Mouse (Mus musculus) megakaryocyte-erythroid progenitor cell, adult 5-6 weeks (primary cell): ENCODE results near the gene E130116L18Rik. TPM values are rescaled to one million over a fixed set of nuclear protein-coding genes. Genes with fewer than 3 reads are reported as not detected.
"Not testable (repeated sequence)": the region's sequence is repeated elsewhere in the genome, so short reads cannot be mapped to it uniquely, and the experiment has no call there.

Experiments used
- ATAC-seq: replicated peaks from 2 replicates; pipeline ENCODE4 v1.8.0; 2016; ENCODE audit warnings: mild to moderate bottlenecking, inconsistent platforms; ENCODE audit not compliant: severe bottlenecking, poor library complexity, low FRiP score, low TSS enrichment
- total RNA-seq, 2 experiments: library from RNA; stranded (forward) in 1 of 2; stranded (reverse) in 1 of 2; fragments of 200-1000, 215-1000 nt in 1 of 2; fragments of >200 nt in 1 of 2; fragmentation: Nextera tagmentation in 1 of 2; gene quantifications; 2 replicates each; pipeline ENCODE4 v1.2.3; 2014 to 2017

The E130116L18Rik gene
- total RNA-seq, 2 experiments from 2014 or later: not detected

- no peak for ATAC-seq
Observed at GRCm38 (mm10) chr5:25187727-25188126, 35.2 kb downstream of the E130116L18Rik start.

- ATAC-seq: no peak
Observed at GRCm38 (mm10) chr5:25184594-25184993, 38.4 kb downstream of the E130116L18Rik start.

DNA sequence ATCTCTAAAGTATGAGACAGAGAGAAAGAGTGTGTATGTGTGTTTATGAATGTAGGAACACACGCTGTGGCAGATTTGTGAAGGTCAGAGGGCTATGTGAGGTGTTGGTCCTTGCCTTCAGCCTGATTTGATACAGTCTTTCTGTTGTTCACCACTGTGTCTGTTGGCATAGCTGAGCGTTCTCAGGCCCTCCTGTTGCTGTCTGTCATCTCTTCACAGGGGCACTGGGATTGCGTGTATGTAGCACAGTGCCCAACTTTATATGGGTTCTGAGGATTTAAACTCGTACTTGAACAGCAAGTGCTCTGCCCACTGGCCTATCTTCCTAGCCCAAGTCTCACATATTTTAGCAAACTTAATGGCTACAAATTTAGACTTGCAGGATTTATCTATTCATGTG lies 39.4 kb downstream of the E130116L18Rik start:
- no peak for ATAC-seq

- no peak for ATAC-seq
Observed at GRCm38 (mm10) chr5:25181004-25181531, 41.9 kb downstream of the E130116L18Rik start, which contains the start of gene Galntl5. Gene Galntl5 (plus strand): TSS chr5:25181460.

DNA sequence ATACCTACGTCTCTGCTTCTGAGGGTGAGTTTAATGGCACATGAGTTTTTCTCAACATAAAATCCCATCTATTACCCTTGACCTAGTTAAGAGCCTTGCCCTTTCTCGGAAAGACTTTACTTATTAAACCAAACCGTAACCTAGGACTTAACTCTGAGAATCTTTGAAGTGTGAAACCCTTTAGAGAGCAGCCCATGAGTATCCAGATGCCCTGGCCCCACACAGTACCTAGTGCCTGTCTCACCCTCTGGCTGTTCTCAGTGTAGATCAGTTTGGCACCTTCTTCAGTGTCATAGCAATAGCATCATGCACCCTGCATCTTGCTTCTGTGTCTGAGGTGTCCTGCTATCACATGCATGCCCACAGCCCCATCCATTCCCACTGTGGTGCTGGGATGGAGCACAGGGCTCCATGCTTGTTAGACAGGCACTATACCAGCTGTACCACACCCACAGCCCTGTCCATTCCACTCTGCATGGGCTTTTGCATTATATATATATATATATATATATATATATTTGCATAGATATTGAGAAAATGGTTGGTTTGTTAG lies 42.9 kb downstream of the E130116L18Rik start:
- ATAC-seq: no peak

DNA sequence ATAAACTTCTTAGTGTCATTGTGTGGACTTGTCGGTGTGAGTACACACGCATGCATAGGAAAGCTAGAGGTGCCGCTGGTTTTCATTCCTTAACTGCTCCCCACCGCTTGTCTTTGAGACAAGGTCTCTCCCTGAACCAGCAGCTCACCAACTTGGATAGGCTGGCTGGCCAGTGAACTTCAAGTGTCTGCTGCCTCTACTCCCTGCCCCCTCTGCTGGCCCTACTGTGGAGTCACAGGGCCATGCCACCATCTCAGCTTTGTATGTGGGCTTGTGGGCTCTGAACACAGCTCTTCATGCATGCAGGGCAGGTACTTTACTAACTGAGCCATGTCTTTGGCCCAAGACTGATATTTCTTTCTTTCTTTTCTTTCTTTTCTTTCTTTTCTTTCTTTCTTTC lies 43.7 kb downstream of the E130116L18Rik start:
- no peak for ATAC-seq

DNA sequence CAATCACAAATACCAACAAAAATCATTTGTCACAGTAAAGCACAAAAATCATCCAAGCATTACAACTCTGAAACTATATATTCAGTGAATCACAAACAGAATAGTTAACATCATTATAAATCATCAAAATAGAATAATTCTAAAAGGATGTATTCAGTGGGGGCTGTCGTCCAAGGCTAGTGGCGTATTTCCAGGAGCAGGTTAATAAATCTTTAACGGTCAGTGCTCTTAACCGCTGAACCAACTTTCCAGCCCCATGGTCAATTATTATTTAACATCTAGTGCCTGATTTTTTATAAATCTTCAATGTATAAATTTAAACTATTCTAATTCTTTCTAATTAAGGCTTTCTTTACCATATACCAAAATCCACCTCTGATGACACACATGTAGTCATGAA lies 44.4 kb downstream of the E130116L18Rik start:
- ATAC-seq: not testable (repeated sequence)

- ATAC-seq: not testable (repeated sequence)
Observed at GRCm38 (mm10) chr5:25177937-25178336, 45.0 kb downstream of the E130116L18Rik start.

Other genes starting within 250 kb of the E130116L18Rik start
- gene Prkag2, start 122.5 kb downstream of the E130116L18Rik start, total RNA-seq (2014; fragmentation: Nextera tagmentation): 6.9 and 9.3 TPM in 2 replicates
- 9.1 and 13.3 TPM in 2 replicates for gene Prkag2, start 122.5 kb downstream of the E130116L18Rik start, total RNA-seq (2017)
- not detected in 2 replicates for gene Galntl5, start 41.7 kb downstream of the E130116L18Rik start, total RNA-seq (2014; fragmentation: Nextera tagmentation)
- gene Galntl5, start 41.7 kb downstream of the E130116L18Rik start, total RNA-seq (2017): not detected in 2 replicates
- gene Galnt11, start 1.2 kb downstream of the E130116L18Rik start, total RNA-seq (2014; fragmentation: Nextera tagmentation): 4.6 and 7.7 TPM in 2 replicates
- gene Galnt11, start 1.2 kb downstream of the E130116L18Rik start, total RNA-seq (2017): 4.7 and 6.7 TPM in 2 replicates